17 mouse cellular contexts compared by ENCODE assay signal in the genomic region with DNA sequence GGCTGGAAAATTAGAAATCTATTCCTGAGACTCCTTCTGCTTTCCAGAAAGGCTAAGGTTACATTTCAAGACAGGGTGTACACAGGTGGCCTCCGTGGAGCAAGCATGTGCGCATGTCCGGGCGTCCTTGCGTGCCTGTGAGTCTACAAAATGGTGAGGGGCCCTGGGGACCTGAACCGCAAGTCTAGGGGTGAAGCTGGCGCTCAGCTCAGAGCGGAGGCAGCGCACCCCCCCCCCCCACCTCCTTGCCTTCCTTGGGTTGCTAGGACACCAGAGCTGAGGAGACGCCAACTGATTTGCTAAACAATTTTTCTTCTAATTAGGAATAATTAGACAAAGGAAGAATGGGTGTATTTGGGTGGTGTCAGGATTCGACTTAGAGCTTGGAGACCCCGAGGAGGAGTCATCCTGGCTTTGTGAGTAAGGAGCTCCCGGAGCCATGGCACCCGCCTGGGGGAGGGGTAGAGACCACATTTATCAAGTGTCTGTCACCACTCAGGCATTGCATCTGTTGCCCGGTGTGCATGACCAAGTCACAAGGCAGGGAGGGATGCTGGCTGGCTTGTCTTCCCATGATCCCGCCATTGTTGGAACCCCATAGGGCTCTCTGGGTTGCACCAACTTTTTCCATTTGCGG. TPM values are rescaled to one million over a fixed set of nuclear protein-coding genes. Genes with fewer than 3 reads are reported as not detected.
A peak's percentile ranks its signal among the peaks of the same experiment; 100 is the strongest.
DNase-seq lines count a peak whose midpoint lies in the region; ATAC-seq lines count a peak whose summit lies in the region.
"Had no signal": no experiment of that assay in that cellular context is flagged by ENCODE, and none has a peak within 500 bp of the region (broad histone marks: within the 10 kb centered on the region; RNA-seq: fewer than 3 reads in every experiment).

No protein-coding gene starts in this region.

- 55% methylated on average over 17 of the region's 17 CpGs for WGBS in kidney, embryonic 14.5 days
- 81% methylated on average over 17 of the region's 17 CpGs for WGBS in embryonic facial prominence, embryonic 15.5 days
- WGBS in neural tube, embryonic 12.5 days: 68% methylated on average over 17 of the region's 17 CpGs

- H3K4me1 ChIP-seq in kidney, embryonic 14.5 days (ENCODE audit: control insufficient read depth, insufficient read depth, low read length): no peaks in the 10 kb centered on the region
- no peaks in the 10 kb centered on the region for H3K4me1 ChIP-seq in embryonic facial prominence, embryonic 15.5 days
- peaks cover 9% of the 10 kb centered on the region; the same call in 1 of the 2 replicates for H3K4me1 ChIP-seq in neural tube, embryonic 12.5 days
- H3K4me1 ChIP-seq: limb, embryonic 12.5 days; liver, embryonic 15.5 days had no signal

- DNase-seq in kidney, postnatal 14 days: no peak
- DNase-seq in brain, adult 2 months (ENCODE audit: low read depth, low spot score): peak; percentile 24
- DNase-seq in gastrocnemius, postnatal 25 days: no peak
- DNase-seq: cerebellum, adult 11-12 months; kidney, postnatal 10 days; lung, postnatal 36 days had no signal

- H3K4me2 ChIP-seq in kidney, embryonic 14.5 days (replicated peaks; ENCODE audit: low read depth, low read length): no peak overlapping the region
- H3K4me2 ChIP-seq in embryonic facial prominence, embryonic 15.5 days (replicated peaks): no peak overlapping the region
- H3K4me2 ChIP-seq in neural tube, embryonic 12.5 days (replicated peaks): no peak overlapping the region
- H3K4me2 ChIP-seq: limb, embryonic 12.5 days; liver, embryonic 15.5 days had no signal

- H3K9ac ChIP-seq in kidney, embryonic 14.5 days (ENCODE audit: low read depth, low read length): no peak overlapping the region
- no peak overlapping the region for H3K9ac ChIP-seq in embryonic facial prominence, embryonic 15.5 days
- H3K9ac ChIP-seq in neural tube, embryonic 12.5 days: no peak overlapping the region
- H3K9ac ChIP-seq: limb, embryonic 12.5 days; liver, embryonic 15.5 days had no signal

- H3K9me3 ChIP-seq in kidney, embryonic 14.5 days (ENCODE audit: control insufficient read depth, low read length): no peaks in the 10 kb centered on the region
- H3K9me3 ChIP-seq in embryonic facial prominence, embryonic 15.5 days (replicated peaks): no peaks in the 10 kb centered on the region
- no peaks in the 10 kb centered on the region for H3K9me3 ChIP-seq in neural tube, embryonic 12.5 days
- H3K9me3 ChIP-seq: limb, embryonic 12.5 days; liver, embryonic 15.5 days had no signal

- H3K27ac ChIP-seq in kidney, embryonic 14.5 days (ENCODE audit: low read depth, low read length): no peak overlapping the region
- H3K27ac ChIP-seq in embryonic facial prominence, embryonic 15.5 days (replicated peaks): no peak overlapping the region
- no peak overlapping the region for H3K27ac ChIP-seq in neural tube, embryonic 12.5 days
- H3K27ac ChIP-seq: limb, embryonic 12.5 days; liver, embryonic 15.5 days had no signal

- ATAC-seq in kidney, embryonic 14.5 days (ENCODE audit: low FRiP score, low TSS enrichment): peak; percentile 75
- ATAC-seq in embryonic facial prominence, embryonic 15.5 days (ENCODE audit: insufficient number of reproducible peaks, low FRiP score, low TSS enrichment, low read depth): 0 out of 2 replicates have a peak, but pooled peaks have one; percentile 39
- ATAC-seq in neural tube, embryonic 12.5 days (ENCODE audit: low FRiP score, low read depth): peak; percentile 68
- ATAC-seq in frontal cortex, adult (ENCODE audit: low TSS enrichment): no peak
- ATAC-seq: activated CD4-positive, CD25-positive, alpha-beta regulatory T cell, adult 4 months had no signal

- H3K36me3 ChIP-seq in kidney, embryonic 14.5 days (ENCODE audit: control insufficient read depth, insufficient read depth, low read length): no peaks in the 10 kb centered on the region
- H3K36me3 ChIP-seq in embryonic facial prominence, embryonic 15.5 days: no peaks in the 10 kb centered on the region
- no peaks in the 10 kb centered on the region for H3K36me3 ChIP-seq in neural tube, embryonic 12.5 days
- H3K36me3 ChIP-seq: limb, embryonic 12.5 days; liver, embryonic 15.5 days had no signal

- H3K27me3 ChIP-seq in kidney, embryonic 14.5 days (ENCODE audit: control insufficient read depth, insufficient read depth, low read length): no peaks in the 10 kb centered on the region
- no peaks in the 10 kb centered on the region for H3K27me3 ChIP-seq in embryonic facial prominence, embryonic 15.5 days
- no peaks in the 10 kb centered on the region for H3K27me3 ChIP-seq in neural tube, embryonic 12.5 days (replicated peaks)
- H3K27me3 ChIP-seq: liver, embryonic 15.5 days had no signal

- H3K4me3 ChIP-seq in kidney, embryonic 14.5 days (ENCODE audit: low read length): no peak overlapping the region
- no peak overlapping the region for H3K4me3 ChIP-seq in embryonic facial prominence, embryonic 15.5 days (replicated peaks)
- H3K4me3 ChIP-seq in neural tube, embryonic 12.5 days: no peak overlapping the region
- H3K4me3 ChIP-seq: limb, embryonic 12.5 days; liver, embryonic 15.5 days had no signal

RNA-seq across cellular contexts. Expression of a gene that starts 17.7 kb away (rescaled TPM):
- 2.7 and 2.8 TPM in 2 replicates for polyA plus RNA-seq in kidney, embryonic 14.5 days (2014; fragmentation: Nextera tagmentation; extraction: Ambion mirVana)
- polyA plus RNA-seq in embryonic facial prominence, embryonic 15.5 days (2015; fragmentation: Nextera tagmentation; extraction: Ambion mirVana): 2.3 and 3.4 TPM in 2 replicates
- polyA plus RNA-seq in neural tube, embryonic 12.5 days (2016; fragmentation: Nextera tagmentation; extraction: Ambion mirVana): 0.41 and 0.43 TPM in 2 replicates
- total RNA-seq in gastrocnemius, postnatal 25 days (2021): under 1 TPM in 1 of 2 experiments, not detected in 1; 0.16 TPM
- polyA plus RNA-seq: activated CD4-positive, CD25-positive, alpha-beta regulatory T cell, adult 4 months had no signal

RNA-seq across cellular contexts. Expression of a gene that starts 21.8 kb away (rescaled TPM):
- 0.70 and 1.3 TPM in 2 replicates for polyA plus RNA-seq in kidney, embryonic 14.5 days (2014; fragmentation: Nextera tagmentation; extraction: Ambion mirVana)
- 4.4 and 5.3 TPM in 2 replicates for polyA plus RNA-seq in embryonic facial prominence, embryonic 15.5 days (2015; fragmentation: Nextera tagmentation; extraction: Ambion mirVana)
- polyA plus RNA-seq in neural tube, embryonic 12.5 days (2016; fragmentation: Nextera tagmentation; extraction: Ambion mirVana): not detected in 2 replicates
- total RNA-seq in gastrocnemius, postnatal 25 days (2021): not detected
- total RNA-seq: gastrocnemius, postnatal 4 days had no signal
- polyA plus RNA-seq: activated CD4-positive, CD25-positive, alpha-beta regulatory T cell, adult 4 months; heart, embryonic 14.5 days; limb, embryonic 12.5 days; liver, embryonic 15.5 days; stomach, embryonic 14.5 days; thymus, postnatal 0 days had no signal

RNA-seq across cellular contexts. Expression of a gene that starts 45.0 kb away (rescaled TPM):
- 1.4 and 1.5 TPM in 2 replicates for polyA plus RNA-seq in kidney, embryonic 14.5 days (2014; fragmentation: Nextera tagmentation; extraction: Ambion mirVana)
- 14.3 and 16.0 TPM in 2 replicates for polyA plus RNA-seq in embryonic facial prominence, embryonic 15.5 days (2015; fragmentation: Nextera tagmentation; extraction: Ambion mirVana)
- 0.77 and 0.85 TPM in 2 replicates for polyA plus RNA-seq in neural tube, embryonic 12.5 days (2016; fragmentation: Nextera tagmentation; extraction: Ambion mirVana)
- total RNA-seq in gastrocnemius, postnatal 25 days (2021): not detected
- total RNA-seq: gastrocnemius, postnatal 4 days had no signal
- polyA plus RNA-seq: activated CD4-positive, CD25-positive, alpha-beta regulatory T cell, adult 4 months had no signal
